Mouse (Mus musculus) erythroblast, embryonic 14.5 days (primary cell): Measurements from ENCODE around the gene Pik3r1. TPM values are rescaled to one million over a fixed set of nuclear protein-coding genes. Genes with fewer than 3 reads are reported as not detected.

ENCODE experiments used
- H3K27me3 ChIP-seq: 2 replicates; pipeline ENCODE4 v1.6.1; 2012; ENCODE audit warnings: inconsistent platforms; ENCODE audit not compliant: control insufficient read depth
- H3K36me3 ChIP-seq: 2 replicates; pipeline ENCODE4 v1.6.1; 2012; ENCODE audit warnings: mild to moderate bottlenecking, inconsistent platforms; ENCODE audit not compliant: control insufficient read depth
- H3K4me1 ChIP-seq: 2 replicates; pipeline ENCODE4 v1.6.1; 2012; ENCODE audit warnings: inconsistent platforms; ENCODE audit not compliant: control insufficient read depth
- H3K4me3 ChIP-seq: replicated peaks from 2 replicates; pipeline ENCODE3; 2012; ENCODE audit warnings: moderate library complexity, mild to moderate bottlenecking, inconsistent platforms
- H3K9me3 ChIP-seq: 2 replicates; pipeline ENCODE4 v1.6.1; 2012; ENCODE audit warnings: low read length, inconsistent platforms, mixed read lengths; ENCODE audit not compliant: control insufficient read depth
- GATA1 ChIP-seq: IDR thresholded peaks from 2 replicates; pipeline ENCODE4 v1.6.1; 2012; ENCODE audit warnings: low read length, inconsistent platforms, mixed read lengths
- TAL1 ChIP-seq: IDR thresholded peaks from 3 replicates; pipeline ENCODE4 v1.6.1; 2012; ENCODE audit warnings: low read length, inconsistent platforms, mixed read lengths
- polyA plus RNA-seq: library from polyadenylated mRNA; stranded (reverse); fragments of >175 nt; gene quantifications from 2 replicates; pipeline ENCODE4 v1.2.3, GENCODE M21; 2012

Gene Pik3r1
- polyA plus RNA-seq, 1 experiment = 2.9 TPM

- H3K36me3 ChIP-seq = no peaks in the 10 kb centered on the region
- H3K4me3 ChIP-seq = no peak overlapping the region
- no peak for TF ChIP-seq GATA1
- no peak for TF ChIP-seq TAL1
Measured at GRCm38 (mm10) chr13:101734227-101734626, 33.8 kb downstream of the Pik3r1 start.

GRCm38 (mm10) chr13:101732675-101733074, 35.3 kb downstream of the Pik3r1 start:
- Histone ChIP-seq H3K4me1 (peaks cover 10% of the 10 kb centered on the region), H3K9me3 (no peaks in the 10 kb centered on the region), H3K36me3 (no peaks in the 10 kb centered on the region), H3K4me3 (no peak overlapping the region), H3K27me3 (peaks cover 3% of the 10 kb centered on the region; the same call in 1 of the 2 replicates)
- TF ChIP-seq TAL1 (no peak), GATA1 (no peak)

More at GRCm38 (mm10) chr13:101734227-101734626, 33.8 kb downstream of the Pik3r1 start:
- Histone ChIP-seq H3K9me3 (no peaks in the 10 kb centered on the region), H3K27me3 (peaks cover 3% of the 10 kb centered on the region; the same call in 1 of the 2 replicates), H3K4me1 (peaks cover 12% of the 10 kb centered on the region)

GRCm38 (mm10) chr13:101731777-101732176, 36.2 kb downstream of the Pik3r1 start:
- no peaks in the 10 kb centered on the region for H3K9me3 ChIP-seq
- H3K4me3 ChIP-seq = no peak overlapping the region
- H3K36me3 ChIP-seq = no peaks in the 10 kb centered on the region
- TF ChIP-seq TAL1 (no peak), GATA1 (no peak)
- H3K4me1 ChIP-seq = peaks cover 7% of the 10 kb centered on the region
- peaks cover 3% of the 10 kb centered on the region; the same call in 1 of the 2 replicates for H3K27me3 ChIP-seq

GRCm38 (mm10) chr13:101730351-101730750, 37.7 kb downstream of the Pik3r1 start:
- Histone ChIP-seq H3K4me3 (no peak overlapping the region), H3K36me3 (no peaks in the 10 kb centered on the region), H3K27me3 (peaks cover 3% of the 10 kb centered on the region; the same call in 1 of the 2 replicates), H3K9me3 (no peaks in the 10 kb centered on the region), H3K4me1 (peaks cover 2% of the 10 kb centered on the region)
- no peak for TF ChIP-seq TAL1
- TF ChIP-seq GATA1 = no peak

DNA sequence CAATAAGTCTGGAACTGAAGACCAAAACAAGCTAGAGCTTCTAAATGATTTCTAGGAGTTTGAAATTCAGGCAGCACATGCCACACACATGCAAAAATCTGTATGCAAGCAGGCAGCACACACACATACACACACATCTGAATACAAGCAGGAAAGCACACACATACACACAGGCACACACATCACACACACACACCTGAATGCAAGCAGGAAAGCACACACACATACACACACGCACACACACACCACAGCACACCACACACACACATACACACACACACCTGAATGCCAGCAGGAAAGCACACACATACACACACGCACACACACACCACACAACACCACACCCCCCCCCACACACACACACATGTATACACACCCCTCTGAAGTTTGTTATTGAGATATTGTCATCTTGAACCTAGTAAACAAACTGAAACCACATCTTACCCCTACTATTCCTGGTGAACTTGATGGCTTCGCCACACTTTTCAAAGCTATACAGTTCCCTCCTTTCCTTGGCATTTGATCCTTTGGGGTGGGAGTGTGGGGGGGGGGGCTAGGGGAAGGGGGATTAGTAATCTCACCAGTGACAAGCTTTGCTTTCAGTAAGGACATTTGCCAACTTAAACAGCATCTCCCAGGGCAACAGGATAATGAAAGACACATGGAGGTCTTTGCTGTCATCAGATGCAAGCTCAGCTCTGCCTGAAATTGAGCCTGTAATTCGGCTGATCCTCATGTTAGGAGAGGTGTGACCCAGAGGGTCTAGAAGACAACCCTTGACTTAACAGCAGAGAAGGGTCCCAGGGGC, 38.6 kb downstream of the Pik3r1 start:
- Histone ChIP-seq H3K4me1 (peaks cover 2% of the 10 kb centered on the region), H3K36me3 (no peaks in the 10 kb centered on the region)

DNA sequence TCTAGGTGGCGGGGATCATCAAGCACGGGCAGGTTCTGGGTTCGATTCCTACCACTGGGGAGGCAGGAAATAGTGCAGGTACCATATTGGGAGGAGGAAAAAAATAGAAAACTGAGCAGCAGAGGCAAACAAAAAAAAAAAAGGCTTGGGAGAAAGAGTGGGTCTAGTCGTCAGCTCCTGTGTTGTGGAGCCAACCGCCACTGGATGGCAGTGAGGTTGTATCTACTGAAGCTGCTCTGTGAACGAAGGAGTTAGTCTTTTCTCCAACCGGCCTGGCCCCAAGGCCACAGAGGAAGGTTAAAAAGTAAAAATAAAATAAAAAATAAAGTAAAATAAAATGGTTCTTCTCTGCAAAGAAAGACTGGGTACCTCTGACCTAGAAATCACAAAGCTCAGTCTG, 39.2 kb downstream of the Pik3r1 start:
- H3K4me1 ChIP-seq = peaks cover 2% of the 10 kb centered on the region
- no peak for TF ChIP-seq GATA1
- no peak for TF ChIP-seq TAL1
- H3K27me3 ChIP-seq = peaks cover 3% of the 10 kb centered on the region; the same call in 1 of the 2 replicates
- no peak overlapping the region for H3K4me3 ChIP-seq
- H3K9me3 ChIP-seq = no peaks in the 10 kb centered on the region
- no peaks in the 10 kb centered on the region for H3K36me3 ChIP-seq

More for the DNA sequence above, 38.6 kb downstream of the Pik3r1 start:
- Histone ChIP-seq H3K27me3 (peaks cover 3% of the 10 kb centered on the region; the same call in 1 of the 2 replicates), H3K9me3 (no peaks in the 10 kb centered on the region), H3K4me3 (no peak overlapping the region)
- no peak for TF ChIP-seq GATA1
- no peak for TF ChIP-seq TAL1

- Histone ChIP-seq H3K36me3 (no peaks in the 10 kb centered on the region), H3K27me3 (peaks cover 3% of the 10 kb centered on the region; the same call in 1 of the 2 replicates), H3K4me1 (peaks cover 2% of the 10 kb centered on the region), H3K4me3 (no peak overlapping the region), H3K9me3 (no peaks in the 10 kb centered on the region)
- TF ChIP-seq GATA1 (no peak), TAL1 (no peak)
Measured at GRCm38 (mm10) chr13:101728300-101728699, 39.7 kb downstream of the Pik3r1 start.

DNA sequence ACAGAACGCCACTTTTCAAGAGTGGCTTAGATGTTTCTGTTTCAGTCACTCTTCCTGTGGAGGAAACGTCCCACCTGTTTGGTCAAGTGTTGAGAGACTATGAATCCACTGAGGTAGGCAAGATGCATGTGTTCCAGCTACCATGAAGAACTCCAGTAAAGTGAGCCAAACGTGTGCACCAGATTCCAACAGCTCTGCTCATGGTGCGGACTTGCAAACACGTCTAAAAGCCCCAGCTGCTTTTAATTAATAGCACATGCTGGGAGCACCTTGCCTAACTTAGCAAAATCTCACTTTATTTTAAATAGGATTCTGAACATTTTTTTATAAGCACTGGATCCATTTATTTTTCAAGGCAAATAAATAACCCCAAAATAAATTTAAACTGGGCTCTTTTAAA, 40.2 kb downstream of the Pik3r1 start:
- TF ChIP-seq TAL1 (no peak), GATA1 (no peak)
- H3K9me3 ChIP-seq = no peaks in the 10 kb centered on the region

GRCm38 (mm10) chr13:101726922-101727321, 41.1 kb downstream of the Pik3r1 start:
- no peaks in the 10 kb centered on the region for H3K9me3 ChIP-seq
- no peaks in the 10 kb centered on the region for H3K27me3 ChIP-seq
- TF ChIP-seq TAL1 = no peak
- TF ChIP-seq GATA1 = no peak
- no peak overlapping the region for H3K4me3 ChIP-seq
- no peaks in the 10 kb centered on the region for H3K36me3 ChIP-seq
- peaks cover 2% of the 10 kb centered on the region for H3K4me1 ChIP-seq

More for the DNA sequence above, 40.2 kb downstream of the Pik3r1 start:
- Histone ChIP-seq H3K4me3 (no peak overlapping the region), H3K36me3 (no peaks in the 10 kb centered on the region), H3K27me3 (no peaks in the 10 kb centered on the region), H3K4me1 (peaks cover 2% of the 10 kb centered on the region)
